Comparison of ENCODE assay signal across 21 mouse cellular contexts in the genomic region with DNA sequence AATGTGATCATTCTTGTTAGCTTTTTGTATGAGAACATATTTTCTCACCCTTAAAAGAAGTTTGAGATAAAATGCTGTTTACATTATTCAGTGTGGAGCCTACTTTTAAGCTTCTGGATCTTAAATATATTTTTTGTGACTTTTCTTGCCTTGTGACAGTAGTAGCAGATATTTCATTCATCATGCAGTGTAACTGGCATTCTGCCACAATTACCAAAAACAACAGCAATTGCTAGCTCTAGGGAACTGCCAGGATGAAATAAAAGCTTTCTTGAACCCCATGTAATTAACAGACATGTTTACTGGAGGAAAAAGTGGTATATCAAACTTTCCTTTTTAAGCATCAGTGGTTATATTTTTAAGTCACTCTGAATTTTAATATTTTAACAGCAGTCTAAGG.
"Had no signal": no experiment of that assay in that cellular context is flagged by ENCODE, and none has a peak within 500 bp of the region (broad histone marks: within the 10 kb centered on the region; RNA-seq: fewer than 3 reads in every experiment).

No protein-coding gene starts in this region.

- H3K4me2 ChIP-seq: kidney, embryonic 15.5 days; limb, embryonic 12.5 days; limb, embryonic 15.5 days; liver, embryonic 11.5 days; lung, embryonic 15.5 days; midbrain, embryonic 12.5 days; midbrain, embryonic 15.5 days; neural tube, embryonic 13.5 days; stomach, embryonic 15.5 days had no signal

- H3K4me3 ChIP-seq: kidney, embryonic 15.5 days; limb, embryonic 12.5 days; limb, embryonic 15.5 days; lung, embryonic 15.5 days; midbrain, embryonic 12.5 days; midbrain, embryonic 15.5 days; myocyte; neural tube, embryonic 13.5 days; stomach, embryonic 15.5 days had no signal

- H3K9me3 ChIP-seq: kidney, embryonic 15.5 days; limb, embryonic 12.5 days; limb, embryonic 15.5 days; lung, embryonic 15.5 days; midbrain, embryonic 12.5 days; midbrain, embryonic 15.5 days; neural tube, embryonic 13.5 days; stomach, embryonic 15.5 days had no signal

- H3K36me3 ChIP-seq: kidney, embryonic 15.5 days; limb, embryonic 12.5 days; limb, embryonic 15.5 days; lung, embryonic 15.5 days; midbrain, embryonic 12.5 days; midbrain, embryonic 15.5 days; neural tube, embryonic 13.5 days; stomach, embryonic 15.5 days had no signal

- H3K9ac ChIP-seq: kidney, embryonic 15.5 days; limb, embryonic 12.5 days; limb, embryonic 15.5 days; liver, embryonic 14.5 days; liver, postnatal 0 days; lung, embryonic 15.5 days; midbrain, embryonic 12.5 days; midbrain, embryonic 15.5 days; neural tube, embryonic 13.5 days; stomach, embryonic 15.5 days had no signal

- ATAC-seq: liver, postnatal 0 days; midbrain, embryonic 15.5 days had no signal

- H3K27ac ChIP-seq: kidney, embryonic 15.5 days; limb, embryonic 12.5 days; limb, embryonic 15.5 days; liver, embryonic 14.5 days; lung, embryonic 15.5 days; midbrain, embryonic 12.5 days; midbrain, embryonic 15.5 days; neural tube, embryonic 13.5 days; stomach, embryonic 15.5 days had no signal

- DNase-seq: kidney, postnatal 14 days; kidney, postnatal 4 days; left cerebral cortex, postnatal 4 days; liver, postnatal 0 days; lung, postnatal 14 days; lung, postnatal 4 days; retina, postnatal 1 day; right cerebral cortex, postnatal 25 days; spleen, adult 18-20 months; thymus, postnatal 25 days had no signal

- H3K4me1 ChIP-seq: kidney, embryonic 15.5 days; limb, embryonic 12.5 days; limb, embryonic 15.5 days; lung, embryonic 15.5 days; midbrain, embryonic 12.5 days; midbrain, embryonic 15.5 days; neural tube, embryonic 13.5 days; stomach, embryonic 15.5 days had no signal

- H3K27me3 ChIP-seq: kidney, embryonic 15.5 days; limb, embryonic 12.5 days; limb, embryonic 15.5 days; lung, embryonic 15.5 days; midbrain, embryonic 12.5 days; midbrain, embryonic 15.5 days; neural tube, embryonic 13.5 days; stomach, embryonic 15.5 days had no signal
